Mouse (Mus musculus) bone marrow macrophage, adult 2 months (primary cell): Measurements from ENCODE around the gene Pepd.

Experiments
- CTCF ChIP-seq: IDR thresholded peaks from 2 replicates; pipeline ENCODE4 v1.5.1; 2012; ENCODE audit warnings: low read depth, mild to moderate bottlenecking, low read length, moderate library complexity
- POLR2A ChIP-seq: IDR thresholded peaks from 2 replicates; pipeline ENCODE4 v1.6.1; 2012; ENCODE audit warnings: mild to moderate bottlenecking, low read depth, low read length, borderline replicate concordance

DNA sequence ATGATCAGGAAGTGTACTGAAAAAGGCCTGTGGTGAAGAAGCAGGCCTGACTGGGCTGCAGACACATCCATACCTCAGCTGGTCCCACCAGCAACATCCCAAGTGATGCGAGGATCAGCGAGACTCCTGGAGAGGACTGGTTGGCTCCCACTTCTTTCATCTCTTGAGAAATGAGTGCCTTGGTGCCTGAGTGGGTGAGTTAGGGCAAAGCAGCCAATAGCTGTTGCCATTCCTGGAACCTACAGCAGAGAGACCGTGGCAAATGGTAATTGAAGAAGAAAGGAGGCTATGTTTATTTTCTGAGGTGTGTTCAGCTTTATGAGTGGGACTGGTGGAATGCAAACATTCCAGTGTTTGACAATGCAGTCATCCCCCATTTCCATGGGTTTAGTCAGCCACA, 55.2 kb downstream of the Pepd start:
- TF ChIP-seq POLR2A (no peak), CTCF (no peak)
